Mouse (Mus musculus): ENCODE measurements around the gene Atrnl1.

DNA sequence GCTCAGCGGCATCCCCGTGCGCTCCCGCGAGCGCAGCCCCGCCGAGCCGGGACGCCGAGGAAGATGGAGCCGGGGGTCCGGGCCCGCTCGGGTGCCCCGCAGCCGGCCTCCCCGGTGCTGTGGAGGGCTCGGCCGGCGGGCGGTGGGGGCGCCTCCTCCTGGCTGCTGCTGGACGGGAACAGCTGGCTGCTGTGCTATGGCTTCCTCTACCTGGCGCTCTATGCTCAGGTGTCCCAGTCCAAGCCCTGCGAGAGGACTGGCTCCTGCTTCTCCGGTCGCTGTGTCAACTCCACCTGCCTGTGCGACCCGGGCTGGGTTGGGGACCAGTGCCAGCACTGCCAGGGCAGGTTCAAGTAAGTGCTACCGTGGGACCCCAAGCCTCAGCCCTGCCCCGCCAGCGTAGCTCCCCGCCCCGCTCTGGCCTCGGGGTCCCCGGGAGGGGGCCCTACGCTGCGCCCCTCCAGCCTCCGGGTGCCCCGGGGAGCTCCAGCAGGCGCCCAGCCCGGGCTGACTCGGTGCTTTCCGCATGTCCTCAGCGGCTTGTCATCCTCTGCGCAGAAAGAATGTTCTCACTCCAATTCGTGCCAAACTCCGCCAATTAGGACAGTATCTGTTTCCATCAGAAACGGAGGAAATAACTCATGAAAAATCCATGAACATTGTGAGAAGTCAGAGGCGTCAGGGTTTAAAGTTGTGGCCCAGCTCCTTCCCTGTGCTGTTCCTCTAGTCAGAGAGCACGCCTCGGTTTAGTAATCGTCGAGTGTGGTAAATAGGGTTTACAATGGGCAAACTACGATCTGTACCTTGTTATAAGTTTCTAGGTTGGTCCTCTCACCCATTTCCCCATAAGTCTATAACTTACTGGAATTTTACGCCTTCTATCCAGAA lies 701 bp downstream of the Atrnl1 start:
- TF ChIP-seq CTCF (IDR thresholded peaks at IDR 0.05; ENCODE audit: low read depth, low read length), result no peak
- no peak for TF ChIP-seq POLR2A (IDR thresholded peaks at IDR 0.05; ENCODE audit: borderline replicate concordance, low read depth, low read length)
